Mouse (Mus musculus): ENCODE data around the gene Rsg1. TPM values are rescaled to one million over a fixed set of nuclear protein-coding genes. Genes with fewer than 3 reads are reported as not detected.

Rsg1 gene
- polyA plus RNA-seq, 1 experiment from 2014 or later: 10.9 TPM

DNA sequence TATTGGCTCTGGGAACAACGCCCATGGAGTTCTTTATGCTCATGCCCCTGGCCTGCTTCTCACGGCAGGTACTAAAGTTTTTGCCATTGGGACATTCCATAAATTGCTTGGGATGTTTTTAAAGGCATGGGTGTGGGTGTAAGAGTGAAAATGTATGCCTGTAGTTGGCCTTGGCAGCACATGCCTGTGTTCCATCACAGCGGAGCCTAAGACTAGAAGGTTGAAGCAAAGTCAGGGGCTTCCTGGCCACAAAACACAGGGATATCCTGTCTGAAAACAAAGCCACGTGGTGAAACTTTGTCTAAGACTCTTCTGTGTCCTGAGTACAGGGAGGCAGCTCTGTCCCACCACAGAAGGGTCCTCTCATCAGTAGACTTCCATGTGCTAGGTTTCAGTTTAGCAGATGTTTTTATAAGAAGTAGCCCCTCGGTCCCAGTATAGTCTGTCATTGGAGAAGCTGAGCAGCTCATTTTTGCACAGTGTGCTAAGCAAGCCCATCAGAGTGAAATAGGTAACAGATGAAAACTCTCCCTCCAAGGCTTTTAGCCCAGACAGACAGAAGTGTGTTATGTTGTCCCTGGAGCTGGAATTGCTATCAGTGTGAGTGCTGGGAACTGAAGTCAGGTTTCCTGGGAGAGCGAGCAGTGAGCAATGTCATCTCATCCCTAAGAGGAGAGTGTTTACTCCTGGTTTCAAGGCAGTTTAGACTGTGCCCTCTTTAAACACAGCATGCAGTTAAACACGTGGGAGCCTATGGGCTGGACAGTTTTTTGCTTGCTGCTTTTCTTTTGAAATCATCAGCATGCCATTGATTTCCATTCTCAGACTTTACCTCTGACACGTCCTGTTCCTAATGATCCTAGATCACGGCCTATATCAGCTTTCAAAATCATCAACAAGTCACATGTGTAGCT lies 26.6 kb upstream of the Rsg1 start:
- Histone ChIP-seq H3K27ac (replicated peaks) (no peak overlapping the region), H3K4me2 (no peak overlapping the region), H3K36me3 (no peaks in the 10 kb centered on the region), H3K4me3 (no peak overlapping the region), H3K4me1 (replicated peaks) (0 out of 2 replicates have a peak, but pooled peaks cover 5% of the 10 kb centered on the region), H3K9ac (no peak overlapping the region), H3K9me3 (no peaks in the 10 kb centered on the region), H3K27me3 (no peaks in the 10 kb centered on the region)
- ATAC-seq (ENCODE audit: low FRiP score, low read depth): no peak
- WGBS: 78% methylated on average over 9 of the region's 9 CpGs

DNA sequence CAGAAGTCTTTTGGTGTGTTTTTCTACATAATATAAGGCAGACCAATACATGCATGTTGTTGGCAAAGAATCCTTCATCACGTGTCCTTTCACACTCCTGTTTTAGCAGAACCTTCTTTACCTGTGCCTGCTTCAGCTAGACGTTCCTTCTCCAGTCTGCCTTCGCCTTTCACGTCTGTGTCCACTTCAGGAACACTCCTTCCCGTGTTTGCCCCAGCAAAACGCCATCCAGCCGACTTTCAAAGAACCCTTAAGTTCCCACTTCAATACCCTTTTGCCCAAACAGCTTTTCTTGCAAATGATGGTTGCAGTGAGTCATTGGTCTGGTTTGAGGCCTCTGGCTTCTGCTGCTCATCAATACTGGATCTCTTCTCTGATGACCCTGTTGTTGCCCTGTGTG lies 22.5 kb upstream of the Rsg1 start:
- ATAC-seq (ENCODE audit: low FRiP score, low read depth): no peak
- Histone ChIP-seq H3K36me3 (peaks cover 19% of the 10 kb centered on the region), H3K27me3 (no peaks in the 10 kb centered on the region), H3K9me3 (no peaks in the 10 kb centered on the region), H3K4me3 (no peak overlapping the region), H3K4me1 (replicated peaks) (0 out of 2 replicates have a peak, but pooled peaks cover 5% of the 10 kb centered on the region), H3K4me2 (no peak overlapping the region), H3K9ac (no peak overlapping the region), H3K27ac (replicated peaks) (no peak overlapping the region)
- 90% methylated on average over 7 of the region's 7 CpGs for WGBS

GRCm38 (mm10) chr4:141194553-141194952 lies 19.2 kb upstream of the Rsg1 start:
- Histone ChIP-seq H3K9me3 (no peaks in the 10 kb centered on the region), H3K4me3 (no peak overlapping the region), H3K4me2 (no peak overlapping the region), H3K36me3 (peaks cover 44% of the 10 kb centered on the region), H3K27me3 (no peaks in the 10 kb centered on the region), H3K4me1 (replicated peaks) (no peaks in the 10 kb centered on the region), H3K9ac (no peak overlapping the region), H3K27ac (replicated peaks) (no peak overlapping the region)
- WGBS: 95% methylated on average over 6 of the region's 6 CpGs
- ATAC-seq (ENCODE audit: low FRiP score, low read depth): no peak

- WGBS: 98% methylated on average over 13 of the region's 13 CpGs
- Histone ChIP-seq H3K4me3 (no peak overlapping the region), H3K9me3 (no peaks in the 10 kb centered on the region), H3K27ac (replicated peaks) (no peak overlapping the region), H3K4me2 (no peak overlapping the region), H3K9ac (no peak overlapping the region), H3K4me1 (replicated peaks) (no peaks in the 10 kb centered on the region), H3K27me3 (no peaks in the 10 kb centered on the region), H3K36me3 (peaks cover 62% of the 10 kb centered on the region)
- ATAC-seq (ENCODE audit: low FRiP score, low read depth): no peak
These were observed 16.6 kb upstream of the Rsg1 start for GRCm38 (mm10) chr4:141196981-141197685.

DNA sequence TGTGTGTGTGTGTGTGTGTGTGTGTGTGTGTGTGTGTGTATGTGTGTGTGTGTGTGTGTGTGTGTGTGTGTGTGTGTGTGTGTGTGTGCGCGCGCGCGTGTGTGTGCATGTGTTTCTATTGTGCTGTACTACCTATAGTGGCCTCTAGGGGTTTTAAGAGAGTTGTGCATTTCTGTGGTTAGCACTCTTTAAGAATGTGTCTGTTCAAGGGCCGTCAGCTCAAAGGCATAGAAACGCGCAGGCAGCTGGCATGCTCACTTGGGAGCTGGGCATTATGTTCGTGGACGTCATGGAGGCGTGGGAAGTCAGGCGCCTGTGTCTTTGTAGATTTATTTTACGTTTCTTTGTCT lies 16.1 kb upstream of the Rsg1 start:
- H3K36me3 ChIP-seq: peaks cover 62% of the 10 kb centered on the region
- no peaks in the 10 kb centered on the region for H3K27me3 ChIP-seq
- H3K4me2 ChIP-seq: no peak overlapping the region
- H3K4me1 ChIP-seq (replicated peaks): no peaks in the 10 kb centered on the region
- H3K9me3 ChIP-seq: no peaks in the 10 kb centered on the region
- H3K4me3 ChIP-seq: no peak overlapping the region
- WGBS: 97% methylated on average over 13 of the region's 13 CpGs
- no peak for ATAC-seq (ENCODE audit: low FRiP score, low read depth)
- no peak overlapping the region for H3K9ac ChIP-seq
- no peak overlapping the region for H3K27ac ChIP-seq (replicated peaks)

- Histone ChIP-seq H3K4me1 (replicated peaks) (no peaks in the 10 kb centered on the region), H3K9me3 (no peaks in the 10 kb centered on the region), H3K36me3 (peaks cover 46% of the 10 kb centered on the region), H3K27ac (replicated peaks) (0 out of 2 replicates have a peak overlapping the region, but pooled peaks have one; percentile 20), H3K4me2 (no peak overlapping the region), H3K27me3 (no peaks in the 10 kb centered on the region), H3K9ac (no peak overlapping the region), H3K4me3 (no peak overlapping the region)
- WGBS: 80% methylated on average over 11 of the region's 11 CpGs
- ATAC-seq (ENCODE audit: low FRiP score, low read depth): no peak
These were observed 12.8 kb upstream of the Rsg1 start for GRCm38 (mm10) chr4:141200906-141201305.

GRCm38 (mm10) chr4:141202192-141202591 lies 11.6 kb upstream of the Rsg1 start:
- Histone ChIP-seq H3K4me1 (replicated peaks) (no peaks in the 10 kb centered on the region), H3K27me3 (no peaks in the 10 kb centered on the region), H3K9ac (no peak overlapping the region), H3K4me3 (no peak overlapping the region), H3K27ac (replicated peaks) (no peak overlapping the region), H3K9me3 (no peaks in the 10 kb centered on the region), H3K36me3 (peaks cover 33% of the 10 kb centered on the region), H3K4me2 (no peak overlapping the region)
- 90% methylated on average over 6 of the region's 6 CpGs for WGBS
- no peak for ATAC-seq (ENCODE audit: low FRiP score, low read depth)

GRCm38 (mm10) chr4:141204580-141205061 lies 9.1 kb upstream of the Rsg1 start:
- ATAC-seq (ENCODE audit: low FRiP score, low read depth): 0 out of 2 replicates have a peak, but pooled peaks have one; percentile 34
- no peak overlapping the region for H3K27ac ChIP-seq (replicated peaks)

GRCm38 (mm10) chr4:141207081-141207480 lies 6.7 kb upstream of the Rsg1 start:
- ATAC-seq (ENCODE audit: low FRiP score, low read depth): 0 out of 2 replicates have a peak, but pooled peaks have one; percentile 20

More at GRCm38 (mm10) chr4:141204580-141205061, 9.1 kb upstream of the Rsg1 start:
- Histone ChIP-seq H3K4me3 (no peak overlapping the region), H3K4me2 (no peak overlapping the region), H3K9ac (no peak overlapping the region), H3K4me1 (replicated peaks) (no peaks in the 10 kb centered on the region), H3K36me3 (peaks cover 17% of the 10 kb centered on the region), H3K27me3 (no peaks in the 10 kb centered on the region), H3K9me3 (no peaks in the 10 kb centered on the region)
- 71% methylated on average over 4 of the region's 4 CpGs for WGBS

DNA sequence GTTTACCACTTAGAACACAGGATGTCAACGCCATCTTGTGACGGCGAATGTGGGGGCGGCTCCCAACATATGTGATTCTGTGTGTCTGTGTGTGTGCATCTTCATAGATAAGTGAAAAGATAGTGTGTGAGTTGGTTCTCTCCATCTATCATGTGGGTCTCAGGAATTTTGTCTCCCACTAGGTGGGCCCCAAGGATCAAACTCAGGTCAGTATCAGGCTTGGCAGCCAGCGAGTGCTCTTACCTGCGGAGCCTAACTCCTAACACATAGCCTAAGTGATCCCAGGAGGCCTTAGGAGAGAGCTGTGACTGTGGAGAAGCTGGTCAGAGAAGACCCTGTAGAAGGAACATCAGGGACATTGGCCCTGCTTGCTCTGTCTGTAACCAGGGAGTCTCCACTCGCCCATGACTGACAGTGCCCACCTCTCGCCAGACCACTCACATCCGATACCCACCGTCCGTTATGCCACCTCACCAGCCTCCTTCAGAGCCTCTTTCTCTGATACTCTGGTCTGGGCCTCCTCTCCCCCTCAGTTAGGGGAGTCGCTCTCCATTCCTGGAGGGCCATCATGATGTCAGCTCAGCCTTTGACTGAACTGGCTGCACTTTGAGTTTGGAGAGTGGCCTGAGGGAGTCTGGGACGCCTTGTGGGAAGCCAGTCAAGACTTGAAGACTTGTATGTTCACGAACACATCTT lies 3.1 kb upstream of the Rsg1 start:
- 0 out of 2 replicates have a peak, but pooled peaks have one; percentile 12 for ATAC-seq (ENCODE audit: low FRiP score, low read depth)
- H3K9me3 ChIP-seq: no peaks in the 10 kb centered on the region
- peak overlapping the region; percentile 30 for H3K4me3 ChIP-seq
- 75% methylated on average over 14 of the region's 14 CpGs for WGBS
- peak overlapping the region; percentile 48 for H3K4me2 ChIP-seq
- H3K27me3 ChIP-seq: no peaks in the 10 kb centered on the region
- H3K27ac ChIP-seq (replicated peaks): peak overlapping the region; percentile 35
- H3K36me3 ChIP-seq: no peaks in the 10 kb centered on the region
- peaks cover 18% of the 10 kb centered on the region for H3K4me1 ChIP-seq (replicated peaks)
- H3K9ac ChIP-seq: 0 out of 2 replicates have a peak overlapping the region, but pooled peaks have one; percentile 1

More at GRCm38 (mm10) chr4:141207081-141207480, 6.7 kb upstream of the Rsg1 start:
- Histone ChIP-seq H3K9ac (no peak overlapping the region), H3K27ac (replicated peaks) (no peak overlapping the region), H3K36me3 (no peaks in the 10 kb centered on the region; the same call in 1 of the 2 replicates), H3K27me3 (no peaks in the 10 kb centered on the region), H3K4me1 (replicated peaks) (peaks cover 3% of the 10 kb centered on the region; the same call in 1 of the 2 replicates), H3K9me3 (no peaks in the 10 kb centered on the region), H3K4me2 (no peak overlapping the region), H3K4me3 (no peak overlapping the region)
- 90% methylated on average over 5 of the region's 5 CpGs for WGBS

- H3K4me1 ChIP-seq (replicated peaks): peaks cover 18% of the 10 kb centered on the region
- H3K27ac ChIP-seq (replicated peaks): no peak overlapping the region
- no peaks in the 10 kb centered on the region for H3K9me3 ChIP-seq
- no peak overlapping the region for H3K4me3 ChIP-seq
- no peaks in the 10 kb centered on the region for H3K36me3 ChIP-seq
- H3K4me2 ChIP-seq: no peak overlapping the region
- ATAC-seq (ENCODE audit: low FRiP score, low read depth): no peak
- no peaks in the 10 kb centered on the region for H3K27me3 ChIP-seq
- H3K9ac ChIP-seq: no peak overlapping the region
- WGBS: 96% methylated on average over 4 of the region's 4 CpGs
These were observed 2.1 kb upstream of the Rsg1 start for GRCm38 (mm10) chr4:141211646-141212045.
